Mouse (Mus musculus): ENCODE results near the gene Il11ra1.
A peak's percentile ranks its signal among the peaks of the same experiment; 100 is the strongest.
"Not testable (repeated sequence)": the region's sequence is repeated elsewhere in the genome, so short reads cannot be mapped to it uniquely, and the experiment has no call there.

Gene Il11ra1

GRCm38 (mm10) chr4:41681947-41682346 is 17.8 kb upstream of the Il11ra1 start:
- DNase-seq = no peak

- DNase-seq = no peak
Measured at GRCm38 (mm10) chr4:41682789-41683188, 17.0 kb upstream of the Il11ra1 start.

DNA sequence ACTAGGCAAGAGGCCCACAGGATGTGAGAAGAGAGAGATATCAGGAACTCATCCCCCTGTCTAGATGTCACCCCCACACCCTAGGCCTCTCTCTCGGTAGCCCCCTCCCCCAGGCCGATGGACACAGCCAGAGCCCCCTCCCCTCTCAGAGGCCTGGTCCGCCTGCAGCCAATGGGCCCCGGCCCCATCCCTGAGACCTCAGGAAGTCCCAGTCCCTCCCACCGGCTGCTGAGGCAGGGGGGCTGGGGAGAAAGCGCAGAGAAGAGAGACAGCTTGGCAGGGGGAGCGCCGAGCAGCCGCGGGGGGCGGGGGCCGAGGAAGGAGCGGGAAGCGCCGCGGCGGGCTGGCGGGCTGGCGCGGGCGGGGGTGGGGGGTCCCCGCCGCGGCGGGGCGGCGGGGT is 16.5 kb upstream of the Il11ra1 start:
- not testable (repeated sequence) for DNase-seq

GRCm38 (mm10) chr4:41684131-41684930 is 15.5 kb upstream of the Il11ra1 start:
- not testable (repeated sequence) for DNase-seq

DNA sequence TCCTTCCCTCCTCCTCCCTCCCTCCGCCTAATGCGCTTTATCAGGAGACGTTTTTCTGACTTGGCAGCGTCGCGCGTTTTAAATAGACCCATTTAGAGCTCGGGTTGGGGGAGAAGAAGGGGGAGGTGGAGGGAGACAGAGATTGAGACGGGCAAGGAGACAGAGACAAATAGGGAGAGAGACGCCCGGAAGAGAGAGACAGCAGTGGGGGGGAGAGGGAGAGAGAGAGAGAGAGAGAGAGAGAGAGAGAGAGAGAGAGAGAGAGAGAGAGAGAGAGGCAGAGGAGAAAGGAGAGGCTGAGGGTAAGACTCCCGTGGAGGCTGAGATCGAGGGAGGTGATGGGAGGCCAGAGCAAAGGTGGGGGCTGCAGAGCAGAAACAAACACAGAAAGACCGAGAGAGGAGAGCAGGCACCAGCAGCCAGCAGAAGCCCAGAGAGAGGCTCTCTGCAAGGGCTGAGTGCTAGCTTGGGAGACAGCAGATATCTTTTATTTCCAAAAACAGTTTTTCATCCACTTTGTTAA is 14.8 kb upstream of the Il11ra1 start:
- DNase-seq = not testable (repeated sequence)

GRCm38 (mm10) chr4:41685882-41686492 is 13.8 kb upstream of the Il11ra1 start:
- DNase-seq = not testable (repeated sequence)

- not testable (repeated sequence) for DNase-seq
Measured at GRCm38 (mm10) chr4:41688562-41688961, 11.2 kb upstream of the Il11ra1 start.

DNA sequence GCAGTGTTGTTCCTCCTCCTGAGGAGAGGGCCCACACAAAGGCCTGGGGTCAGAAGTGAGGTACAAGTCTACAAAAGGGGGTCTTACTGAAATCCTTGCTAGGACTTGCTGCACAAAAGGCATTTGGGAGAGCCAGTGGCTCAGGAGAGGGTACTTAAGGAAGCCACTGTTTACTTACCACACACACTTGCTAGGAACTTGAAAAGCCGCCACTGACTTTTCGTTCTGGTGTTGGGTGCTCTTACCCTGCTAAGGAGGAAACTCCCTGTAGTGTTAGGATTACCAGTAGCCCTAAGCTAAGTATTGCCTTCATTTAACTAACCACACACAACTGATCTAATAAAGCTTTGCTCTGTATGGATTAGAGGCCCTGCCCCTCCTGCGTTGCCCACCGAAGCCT is 9.8 kb upstream of the Il11ra1 start:
- not testable (repeated sequence) for DNase-seq

DNA sequence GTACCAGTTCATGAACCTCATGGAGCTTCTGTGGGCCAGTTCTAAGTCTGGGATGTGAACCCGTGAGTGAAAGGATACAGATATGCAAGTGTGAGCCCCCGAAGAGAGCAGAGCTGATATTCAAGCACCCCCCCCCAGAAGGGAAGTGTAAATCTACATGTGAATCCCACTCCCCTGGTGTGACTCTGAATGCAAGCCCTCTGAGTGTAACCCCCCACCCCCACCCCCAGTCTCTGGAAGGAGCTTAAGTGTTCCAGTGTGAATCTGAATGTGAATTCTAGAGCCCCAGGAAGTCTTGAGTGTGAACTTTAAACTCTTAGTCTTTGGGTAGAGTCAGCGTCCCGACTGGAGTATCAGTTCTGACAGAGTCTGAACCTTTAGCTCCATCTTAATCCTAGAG is 6.3 kb upstream of the Il11ra1 start:
- not testable (repeated sequence) for DNase-seq

DNA sequence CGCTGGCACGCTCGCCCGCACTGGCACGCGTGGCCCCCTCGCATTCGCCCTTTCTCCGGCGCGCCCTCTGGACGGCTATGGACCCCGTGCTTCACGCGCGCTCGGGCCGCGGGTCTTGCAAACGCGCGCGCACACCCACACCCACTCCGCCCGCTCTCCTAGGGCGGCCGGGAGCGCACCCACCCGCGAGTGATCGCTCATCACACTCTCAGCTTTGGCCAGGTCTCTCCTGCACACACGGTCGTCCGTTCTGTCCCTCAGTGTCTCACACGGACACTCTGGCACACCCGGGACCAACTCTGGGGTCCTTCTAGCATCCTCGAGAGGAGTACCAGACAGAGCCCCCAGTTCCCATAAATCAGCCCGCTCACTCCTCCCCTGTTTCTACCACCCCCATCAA is 4.0 kb upstream of the Il11ra1 start:
- DNase-seq = not testable (repeated sequence)

DNA sequence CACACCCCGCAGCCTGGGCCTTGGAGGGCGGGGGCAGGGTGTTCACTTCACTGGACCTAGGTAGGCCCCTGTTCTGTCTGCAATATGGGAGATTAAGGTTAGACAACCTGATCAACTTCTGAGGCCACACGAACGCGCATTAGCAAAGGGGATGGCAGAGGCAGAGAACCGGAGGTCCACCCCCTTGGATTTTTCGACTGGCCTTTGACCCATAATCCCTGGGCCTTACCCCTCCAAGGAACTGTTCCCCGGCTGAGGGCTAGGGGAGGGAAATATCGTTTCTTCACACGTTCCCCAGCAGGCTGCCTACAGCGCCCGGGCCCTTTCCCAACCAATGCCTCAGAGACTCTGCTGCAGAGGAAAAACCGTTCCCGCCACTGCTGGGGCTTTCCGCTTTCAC is 3.3 kb upstream of the Il11ra1 start:
- not testable (repeated sequence) for DNase-seq

GRCm38 (mm10) chr4:41696930-41697841 is 2.6 kb upstream of the Il11ra1 start, which contains the start of gene Cntfr:
TSS of gene Cntfr (minus strand) at chr4:41697089.
- peak in 1 of 2 experiments; percentile 40 for DNase-seq

- DNase-seq = not testable (repeated sequence)
Measured at GRCm38 (mm10) chr4:41698421-41699016, 1.3 kb upstream of the Il11ra1 start.

GRCm38 (mm10) chr4:41700224-41700623 is 435 bp downstream of the Il11ra1 start:
- not testable (repeated sequence) for DNase-seq

- DNase-seq = not testable (repeated sequence)
Measured at GRCm38 (mm10) chr4:41702226-41702625, 2.4 kb downstream of the Il11ra1 start.

- no peak for DNase-seq
Measured at GRCm38 (mm10) chr4:41704651-41705050, 4.9 kb downstream of the Il11ra1 start.

- DNase-seq = no peak
Measured at GRCm38 (mm10) chr4:41705922-41706754, 6.3 kb downstream of the Il11ra1 start.

GRCm38 (mm10) chr4:41707011-41707535 is 7.3 kb downstream of the Il11ra1 start:
- peak; percentile 46 to 62 for DNase-seq

DNA sequence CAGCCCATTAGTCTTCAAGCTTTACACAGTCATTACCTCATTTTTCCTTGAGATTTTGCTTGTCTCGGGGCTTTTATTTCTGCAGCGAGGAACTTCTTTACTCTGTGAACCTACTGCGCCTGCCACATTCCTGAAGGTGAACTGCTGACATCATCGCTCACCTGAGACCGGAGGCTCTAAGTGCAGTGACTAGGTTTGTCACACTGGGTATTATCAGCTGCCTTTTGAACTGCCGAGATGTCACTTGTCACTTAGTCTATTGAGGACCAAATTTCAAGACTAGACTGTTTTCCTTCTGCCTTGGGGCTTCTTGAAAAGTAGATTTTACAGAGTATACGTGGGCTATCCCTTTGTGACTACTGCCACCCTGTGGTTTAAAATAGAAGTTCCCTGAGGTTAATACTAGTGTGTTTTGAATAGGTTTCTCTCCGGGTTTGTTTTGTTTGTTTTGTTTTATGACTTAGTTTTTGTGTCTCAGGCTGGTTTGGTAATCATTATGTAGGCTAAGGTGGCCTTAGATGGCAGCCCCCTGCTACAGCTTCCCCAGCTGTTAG is 8.5 kb downstream of the Il11ra1 start:
- DNase-seq = no peak

- no peak for DNase-seq
Measured at GRCm38 (mm10) chr4:41710229-41710628, 10.4 kb downstream of the Il11ra1 start.

All from thymus, adult 18-20 months (tissue).